Mouse (Mus musculus) 416B (cell line): Measurements from ENCODE around the gene Aagab.

Experiments used
- DNase-seq: peaks from one replicate; pipeline ENCODE4 v3.0.0; 2011; ENCODE audit warnings: low read depth

Gene Aagab

GRCm38 (mm10) chr9:63606594-63606993 lies 4.1 kb downstream of the Aagab start:
- peak; percentile 31 for DNase-seq

DNA sequence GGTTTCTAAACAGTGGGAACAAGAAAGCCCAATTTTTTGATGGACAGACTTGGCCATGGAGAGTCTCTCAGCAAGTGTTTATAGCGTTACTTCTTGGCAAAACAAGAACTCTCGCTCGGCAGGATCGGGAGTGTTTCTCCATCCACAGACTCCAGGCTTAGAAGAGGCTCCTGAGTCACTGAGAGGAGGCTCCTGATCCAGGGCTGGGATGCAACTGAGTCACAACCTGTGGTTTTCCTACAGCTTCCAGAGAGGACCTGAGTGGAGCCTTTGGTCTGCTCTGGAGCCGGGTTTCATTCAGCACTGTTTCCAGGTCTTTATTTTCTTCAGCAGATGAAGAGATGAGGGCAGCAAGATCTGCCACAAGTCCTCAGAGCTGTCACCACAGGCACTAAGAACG lies 5.5 kb downstream of the Aagab start:
- DNase-seq, result no peak

DNA sequence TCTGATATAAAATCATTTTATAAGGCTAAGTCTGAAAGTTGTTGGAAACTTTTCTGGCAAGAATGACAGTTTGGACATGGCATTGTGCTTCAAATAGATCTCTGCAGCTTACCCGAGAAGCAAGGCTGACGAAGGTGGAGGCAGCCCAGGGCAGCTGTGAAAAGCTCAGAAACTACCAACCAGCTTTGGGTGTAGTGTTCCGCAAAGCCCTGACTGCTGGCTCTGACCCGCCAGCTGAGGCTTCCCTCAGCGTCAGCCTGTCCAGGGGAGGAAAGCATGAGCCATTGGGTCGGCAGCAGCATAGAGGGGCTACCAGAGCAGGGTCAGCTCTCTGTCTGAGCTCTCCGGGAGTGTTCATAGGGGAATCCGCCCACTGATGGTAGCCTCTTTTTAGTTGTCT lies 6.8 kb downstream of the Aagab start:
- DNase-seq, result no peak

- DNase-seq, result no peak
Observed at GRCm38 (mm10) chr9:63609776-63610175, 7.3 kb downstream of the Aagab start.

- peak; percentile 32 for DNase-seq
Observed at GRCm38 (mm10) chr9:63610231-63610630, 7.8 kb downstream of the Aagab start.

DNA sequence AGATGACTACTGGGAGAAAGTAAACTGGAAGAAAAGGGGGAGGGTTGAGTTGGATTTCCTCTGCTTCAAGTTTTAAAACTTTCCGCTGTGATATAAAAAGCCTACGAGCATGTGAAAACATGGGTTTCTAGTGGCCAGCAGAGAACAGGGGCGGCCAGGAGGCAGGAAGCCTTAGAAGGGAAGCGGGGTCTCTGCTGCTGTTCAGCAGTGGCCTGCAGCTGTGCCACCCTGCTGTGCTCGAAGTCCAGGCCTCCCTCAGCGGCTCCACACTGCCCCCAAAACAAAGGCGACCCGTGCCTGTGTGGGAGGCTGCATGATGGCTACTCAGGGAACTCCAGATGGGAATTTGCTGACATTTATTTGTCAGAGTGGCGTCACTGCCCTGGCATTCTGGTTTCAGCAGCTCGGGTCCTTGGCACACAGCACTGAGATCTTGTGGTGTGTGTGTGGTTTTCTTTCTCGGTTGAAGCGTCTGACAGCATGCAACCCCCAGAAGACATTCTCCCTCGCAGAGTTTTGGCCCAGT lies 8.4 kb downstream of the Aagab start:
- peak; percentile 79 for DNase-seq

DNA sequence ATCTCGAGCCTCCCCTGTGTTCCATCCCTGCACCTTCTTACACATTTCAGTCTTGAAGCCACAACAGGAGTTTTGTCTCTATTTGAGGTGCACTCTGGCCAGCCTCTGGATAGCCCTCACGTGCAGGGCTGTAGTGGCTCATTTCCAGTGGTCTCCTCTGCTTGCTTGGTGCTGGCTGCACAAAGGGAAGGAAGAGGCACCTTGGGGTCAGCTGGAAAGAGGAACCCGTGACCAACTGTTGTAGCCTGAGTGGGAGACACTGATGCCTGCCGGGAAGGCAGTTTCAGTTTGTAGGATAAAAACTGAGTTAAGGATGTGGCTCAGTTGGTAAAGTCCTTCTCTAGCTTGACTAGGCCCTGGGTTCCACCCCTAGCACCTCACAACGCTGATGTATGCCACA lies 9.5 kb downstream of the Aagab start:
- peak; percentile 76 for DNase-seq

DNA sequence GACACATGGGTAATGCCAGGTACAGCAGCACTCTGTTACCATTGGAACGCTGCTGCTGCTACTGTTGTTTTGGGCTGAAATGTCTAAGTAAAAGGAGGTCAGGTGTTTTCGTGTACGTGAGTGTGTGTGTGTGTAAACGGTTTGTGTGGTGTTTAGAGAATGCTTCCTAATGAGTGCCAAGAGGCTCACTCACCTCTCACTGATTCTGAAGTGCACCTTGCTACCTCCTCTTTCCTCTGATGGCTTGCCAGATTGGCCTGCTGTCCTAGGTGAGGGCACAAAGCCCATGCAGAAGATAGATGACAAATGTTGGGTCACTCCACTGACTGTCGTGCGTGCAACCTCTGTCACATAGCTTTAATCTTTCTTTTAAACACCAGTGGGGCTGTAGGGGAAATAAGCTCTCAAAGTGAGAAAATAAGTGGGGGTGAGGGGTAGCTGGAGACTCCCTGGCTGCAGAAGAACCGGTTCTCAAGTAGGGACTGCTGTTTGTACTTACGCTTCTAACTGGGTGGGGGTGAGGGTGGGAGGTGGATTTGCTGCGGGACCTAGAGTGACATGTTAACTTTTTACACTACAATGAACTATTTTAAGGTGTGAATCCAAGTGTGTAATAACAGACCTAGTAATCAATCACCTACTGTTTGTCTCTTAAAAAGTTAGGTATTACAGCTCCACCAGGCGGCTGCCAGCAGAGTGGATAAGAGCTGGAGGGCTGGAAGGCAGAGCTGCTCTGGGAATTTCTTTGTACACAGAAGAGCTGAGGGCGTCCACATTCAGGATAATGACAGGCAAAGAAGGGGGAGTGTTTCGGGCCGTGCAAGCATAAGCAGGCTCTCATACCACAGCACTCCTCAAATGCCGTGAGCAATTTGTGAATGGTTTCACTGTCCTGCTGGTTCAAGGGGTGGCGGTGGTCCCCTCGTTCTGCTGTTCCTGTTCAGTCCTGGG lies 10.4 kb downstream of the Aagab start:
- DNase-seq, result no peak

DNA sequence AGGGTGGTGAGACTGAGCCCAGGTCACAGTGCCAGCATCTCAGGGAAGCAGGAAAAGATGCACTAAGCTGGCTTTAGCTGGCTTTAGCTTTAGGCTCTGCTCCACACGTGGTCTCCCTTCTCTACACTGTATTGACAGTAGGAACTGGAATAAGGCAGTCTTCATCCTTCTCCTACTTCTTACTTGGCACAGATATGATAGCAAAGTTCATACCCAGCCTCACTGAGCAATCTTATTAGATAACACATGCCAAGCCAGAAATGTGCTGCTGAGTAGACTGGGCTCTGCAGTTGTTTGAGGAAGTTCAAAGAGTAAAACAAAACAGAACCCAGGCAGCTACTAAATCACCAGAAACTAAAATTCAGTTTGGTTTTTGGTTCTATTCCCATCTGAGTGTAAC lies 11.1 kb downstream of the Aagab start:
- DNase-seq, result peak; percentile 22

DNA sequence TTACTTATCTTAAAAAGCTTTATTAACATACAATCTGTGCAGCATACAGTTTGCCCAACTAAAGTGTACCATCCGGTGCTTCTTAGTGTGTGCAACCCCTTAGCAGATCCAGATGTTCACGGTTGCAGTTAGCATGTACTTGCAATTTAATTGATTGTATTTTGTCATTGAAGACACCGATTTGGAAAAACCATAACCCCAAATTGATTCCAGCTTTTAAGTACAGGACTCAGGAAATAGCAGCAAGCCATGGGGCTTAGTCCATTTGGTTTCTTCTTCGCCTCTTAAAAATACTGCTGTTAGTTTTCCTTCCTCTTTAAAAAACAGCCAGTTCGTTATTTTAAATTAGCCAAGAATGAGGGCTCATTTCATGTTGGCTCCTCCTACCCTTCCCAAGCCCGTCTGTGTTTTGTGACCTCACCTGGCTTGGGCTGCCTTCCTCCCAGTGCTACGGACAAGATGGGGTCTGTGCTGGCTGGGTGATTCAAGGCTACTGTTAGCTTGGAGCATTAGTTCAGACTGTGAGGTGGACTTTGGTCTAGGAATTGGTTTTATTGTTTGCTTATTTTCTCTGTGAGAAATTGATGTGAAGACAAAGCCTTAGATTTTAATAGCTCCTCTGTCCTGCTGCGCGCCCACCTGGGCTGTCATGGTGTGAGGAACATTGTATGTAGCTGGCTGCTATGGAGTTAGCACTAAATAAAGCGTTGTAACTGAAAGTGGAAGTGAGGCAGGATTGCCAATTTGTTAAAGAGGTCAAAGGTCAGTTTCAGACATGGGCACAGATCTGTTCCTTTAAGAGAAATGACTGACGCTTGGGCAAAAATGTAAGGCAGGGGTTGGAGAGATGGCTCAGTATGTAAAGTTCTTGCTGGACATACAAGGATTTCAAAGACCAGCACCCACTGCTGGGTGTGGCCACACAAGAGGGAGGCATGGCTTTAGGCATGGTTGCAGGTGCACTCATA lies 11.8 kb downstream of the Aagab start:
- DNase-seq, result no peak

DNA sequence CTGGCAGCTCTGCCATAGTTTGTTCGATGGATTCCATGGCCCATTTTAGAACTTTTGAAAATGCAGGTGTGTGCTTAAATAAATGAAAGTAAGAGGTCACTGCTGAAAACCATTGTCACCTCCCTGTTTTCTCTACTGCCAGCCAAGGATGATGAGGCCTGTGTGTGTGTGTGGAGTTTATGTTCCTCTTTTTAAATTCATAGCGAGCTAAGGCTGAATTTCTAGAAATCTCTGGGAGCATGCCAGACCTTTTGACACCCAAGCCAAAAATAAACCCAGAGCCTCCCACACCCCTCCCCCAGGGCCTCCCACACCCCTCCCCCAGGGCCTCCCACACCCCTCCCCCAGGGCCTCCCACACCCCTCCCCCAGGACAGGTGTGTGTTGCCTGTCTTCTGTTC lies 15.5 kb downstream of the Aagab start:
- peak; percentile 9 for DNase-seq

DNA sequence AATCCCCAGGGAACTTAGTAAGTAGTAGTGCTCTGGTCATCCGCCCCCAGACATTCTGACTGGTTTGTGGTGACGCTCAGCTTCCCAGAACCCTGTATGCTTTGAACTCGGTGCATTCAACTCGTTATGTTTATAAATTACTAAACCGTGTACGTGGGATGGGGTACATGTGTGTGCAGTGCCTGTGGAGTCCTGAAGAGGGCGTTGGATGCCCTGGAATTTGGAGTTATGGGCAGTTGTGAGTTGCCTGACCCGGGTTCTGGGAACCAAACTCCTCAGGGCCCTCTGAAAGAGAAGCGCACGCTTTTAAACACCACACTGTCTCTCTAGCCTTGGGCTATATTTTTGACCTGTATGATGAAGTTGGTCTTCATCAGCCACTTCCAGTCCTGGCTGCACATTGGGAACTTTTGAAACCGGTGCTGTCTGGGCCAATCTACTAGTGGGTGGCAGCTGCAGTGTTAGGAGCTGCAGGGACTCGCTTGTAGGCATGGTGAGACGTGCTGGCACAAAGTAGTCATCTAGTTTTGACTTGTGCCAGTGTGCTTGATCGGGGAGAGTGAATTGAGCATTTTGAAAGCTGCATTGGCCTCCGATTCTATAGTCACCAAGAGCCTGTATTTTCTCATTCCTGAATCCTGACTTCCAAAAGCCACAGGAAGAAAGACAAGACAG lies 21.6 kb downstream of the Aagab start:
- no peak for DNase-seq

DNA sequence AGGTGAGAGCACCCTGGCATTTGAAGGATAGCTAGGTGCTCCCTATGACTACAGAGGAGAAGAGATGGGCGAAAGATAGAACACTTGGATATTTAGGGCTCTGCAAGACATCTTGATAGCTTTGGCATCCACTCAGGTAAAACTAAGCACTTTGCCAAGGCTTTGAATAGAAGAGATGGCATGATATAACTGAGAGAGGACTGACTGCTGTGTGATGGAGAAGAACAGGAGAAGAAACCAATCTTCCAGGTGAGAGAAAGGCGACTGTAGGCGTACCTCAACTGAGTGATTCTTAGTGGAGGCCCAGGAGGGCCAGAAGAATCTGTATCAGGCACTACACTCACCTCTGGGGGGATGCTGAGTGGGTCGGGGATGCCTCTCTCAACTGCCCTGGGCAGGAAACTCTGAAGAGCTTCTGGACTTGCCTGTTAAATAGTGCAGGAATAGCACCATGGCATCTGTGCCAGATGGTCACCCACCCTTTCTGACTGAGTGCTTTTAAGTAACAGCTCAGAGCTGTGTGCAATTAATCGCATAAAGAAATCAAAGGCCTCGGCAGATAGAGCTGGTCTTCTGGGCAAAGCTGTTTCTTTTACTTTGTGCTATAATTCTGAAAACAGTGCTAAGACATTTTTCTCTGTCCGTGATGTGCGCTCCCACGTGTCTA lies 22.8 kb downstream of the Aagab start:
- no peak for DNase-seq

GRCm38 (mm10) chr9:63632045-63632444 lies 29.6 kb downstream of the Aagab start:
- no peak for DNase-seq

DNA sequence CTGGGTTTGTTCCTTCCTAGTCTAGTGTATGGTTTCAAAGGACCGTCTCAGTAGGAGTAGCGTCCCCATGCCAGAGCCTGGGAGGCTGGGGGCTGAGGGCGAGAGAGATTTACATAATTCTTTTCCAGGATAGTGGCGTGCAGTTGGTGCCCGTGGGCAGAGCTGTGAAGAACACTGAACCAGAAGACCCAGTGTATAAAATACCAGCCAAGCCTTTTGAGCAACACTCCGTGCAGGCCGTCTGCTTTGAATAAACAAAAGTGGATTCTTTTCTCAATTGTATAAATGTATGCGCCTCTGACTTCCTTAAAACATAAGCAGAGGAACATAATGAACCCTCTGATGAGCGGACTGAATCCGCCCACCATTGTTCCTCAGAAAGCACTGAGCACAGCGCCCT lies 30.5 kb downstream of the Aagab start:
- no peak for DNase-seq

DNA sequence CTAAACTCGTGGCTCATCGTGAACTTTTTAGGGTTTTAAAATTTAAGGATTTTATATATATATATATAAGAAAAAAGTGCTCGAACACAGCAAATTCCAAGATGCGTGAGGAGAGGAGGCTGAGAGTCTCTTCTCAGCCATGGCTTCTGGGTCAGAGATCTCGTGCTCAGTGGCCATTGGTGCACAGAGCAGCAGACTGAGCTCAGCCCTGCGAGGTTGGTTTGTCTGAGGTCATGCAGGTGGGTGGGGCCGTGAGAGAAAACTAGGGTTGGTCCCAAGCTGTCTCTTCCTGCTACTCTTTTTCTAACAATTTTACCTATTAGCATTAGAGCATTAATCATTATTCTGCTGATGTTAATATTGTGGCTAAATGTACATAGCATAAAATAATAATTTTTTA lies 30.9 kb downstream of the Aagab start:
- DNase-seq, result no peak

GRCm38 (mm10) chr9:63636113-63636512 lies 33.7 kb downstream of the Aagab start:
- no peak for DNase-seq

DNA sequence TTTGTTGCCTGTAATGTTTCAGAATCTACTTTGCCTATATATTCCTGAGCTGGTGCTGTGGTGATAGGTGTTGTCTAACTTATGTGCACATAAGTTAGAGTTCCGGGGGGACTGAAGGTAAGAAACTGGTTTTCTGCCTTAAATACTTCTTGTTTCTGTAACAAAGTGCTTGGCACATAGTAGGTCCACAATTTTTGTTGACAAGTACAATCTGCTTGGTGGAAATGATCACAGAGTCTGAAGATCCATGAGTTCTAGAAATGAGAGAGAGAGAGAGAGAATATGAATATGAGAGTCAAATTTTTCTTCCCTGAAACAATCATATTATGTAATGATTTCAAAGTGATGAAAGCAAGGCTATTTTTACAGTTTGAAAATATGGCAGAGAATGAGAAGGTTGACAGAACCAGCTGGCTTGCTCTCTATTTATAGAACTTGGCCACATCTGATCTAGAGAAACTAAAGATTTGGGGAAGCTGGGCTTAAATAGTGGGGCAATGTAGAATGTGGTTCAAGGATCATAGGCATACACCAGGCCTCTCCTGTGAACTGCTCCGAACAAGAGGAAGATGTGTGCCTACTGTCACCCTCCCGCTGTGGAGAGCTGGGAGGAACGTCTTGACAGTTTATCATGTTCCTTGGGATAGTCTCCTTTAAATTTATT lies 39.7 kb downstream of the Aagab start:
- DNase-seq, result no peak

DNA sequence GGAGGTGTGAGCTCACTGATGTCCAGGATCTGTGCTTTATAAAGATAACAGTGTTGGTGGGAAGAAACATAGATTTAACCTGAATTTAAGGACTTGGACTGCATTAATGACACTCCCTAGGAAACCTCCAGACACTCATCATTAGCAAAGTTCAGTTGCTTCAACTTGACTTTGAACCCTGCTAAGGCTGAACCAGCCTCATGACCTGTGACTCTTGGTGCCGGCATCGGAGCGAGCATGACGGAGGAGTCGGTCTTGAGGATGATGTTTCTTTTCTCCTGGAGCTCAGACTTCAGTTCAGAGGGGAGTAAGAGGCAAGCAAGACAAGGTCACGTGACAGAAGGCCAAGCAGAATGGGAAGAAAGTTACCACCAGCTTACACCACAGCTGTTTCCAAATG lies 41.6 kb downstream of the Aagab start:
- no peak for DNase-seq

GRCm38 (mm10) chr9:63645084-63645483 lies 42.6 kb downstream of the Aagab start:
- DNase-seq, result no peak
